Mouse (Mus musculus) ES-Bruce4 (cell line): ENCODE data around the gene Mlc1.

Experiments
- CTCF ChIP-seq: IDR thresholded peaks from one replicate; pipeline ENCODE4 v1.8.1; 2011; ENCODE audit warnings: low read depth, low read length
- EP300 ChIP-seq: IDR thresholded peaks from 2 replicates; pipeline ENCODE4 v1.6.1; 2011; ENCODE audit warnings: low read depth, low read length; ENCODE audit not compliant: insufficient read depth
- POLR2A ChIP-seq: IDR thresholded peaks from one replicate; pipeline ENCODE4 v1.8.1; 2011; ENCODE audit warnings: low read length; ENCODE audit not compliant: insufficient read depth

DNA sequence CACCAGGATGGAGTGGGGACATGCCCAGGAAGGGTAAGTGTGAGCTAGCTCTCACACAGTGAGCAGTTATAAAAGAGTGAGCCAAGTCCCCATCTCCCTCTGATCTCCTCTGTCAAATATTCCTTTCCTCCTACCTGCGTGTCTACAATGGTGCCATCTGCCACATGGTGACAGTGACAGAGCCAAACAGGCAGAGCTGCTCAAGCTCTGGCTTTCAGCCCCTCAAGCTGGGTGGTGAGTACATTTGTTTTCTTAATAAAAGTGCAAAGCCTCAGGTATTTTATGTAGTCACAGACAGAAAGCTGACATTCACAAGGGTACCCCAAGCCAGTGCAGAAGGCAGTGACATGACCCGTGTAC lies 41.5 kb downstream of the Mlc1 start:
- TF ChIP-seq CTCF (no peak), POLR2A (no peak), EP300 (no peak)
